Mouse (Mus musculus) CH12.LX (cell line): Measurements from ENCODE around the gene Slc25a4. TPM values are rescaled to one million over a fixed set of nuclear protein-coding genes. Genes with fewer than 3 reads are reported as not detected.

Source experiments
- DNase-seq: peaks from one replicate; pipeline ENCODE4 v3.0.0-alpha.2; 2013; ENCODE audit errors: extremely low read depth
- H3K27ac ChIP-seq: 2 replicates; pipeline ENCODE4 v1.5.1; 2012; ENCODE audit warnings: low read depth, mild to moderate bottlenecking, control low read depth, moderate library complexity; ENCODE audit not compliant: insufficient read depth
- H3K27me3 ChIP-seq: replicated peaks from 2 replicates; pipeline ENCODE3; 2012; ENCODE audit warnings: inconsistent platforms
- H3K36me3 ChIP-seq, 2 experiments: replicated peaks in 1 of 2; 2 replicates each; pipeline versions ENCODE3 to v1.6.1; 2012; ENCODE audit warnings: inconsistent platforms in 1 of 2, low read length in 1 of 2, mild to moderate bottlenecking in 1 of 2, mixed read lengths in 1 of 2, moderate library complexity in 1 of 2; ENCODE audit not compliant: control insufficient read depth in 1 of 2, insufficient read depth in 1 of 2
- H3K4me1 ChIP-seq, 2 experiments: 2 replicates each; pipeline ENCODE4 v1.6.1; 2012; ENCODE audit warnings: inconsistent platforms in 1 of 2, moderate library complexity in 1 of 2; ENCODE audit not compliant: insufficient read depth in 2 of 2, control insufficient read depth in 1 of 2
- H3K4me2 ChIP-seq: 2 replicates; pipeline ENCODE4 v1.6.1; 2012; ENCODE audit warnings: low read depth, mild to moderate bottlenecking, control low read depth; ENCODE audit not compliant: poor library complexity, insufficient read depth, severe bottlenecking
- H3K4me3 ChIP-seq, 3 experiments: fragments of 150-350 bp in 1 of 3; sonication (generic) in 1 of 3; replicated peaks in 1 of 3; 2 replicates each; pipeline versions ENCODE3 to v1.5.1; 2011 to 2012; ENCODE audit warnings: low read depth in 2 of 3, low read length in 2 of 3, mild to moderate bottlenecking in 2 of 3, moderate library complexity in 2 of 3, control low read depth in 1 of 3, improper control_type of control experiment in 1 of 3, inconsistent platforms in 1 of 3, mixed read lengths in 1 of 3; ENCODE audit not compliant: poor library complexity in 1 of 3
- H3K79me2 ChIP-seq: replicated peaks from 2 replicates; pipeline ENCODE4 v1.6.1; 2012; ENCODE audit warnings: mild to moderate bottlenecking, moderate library complexity; ENCODE audit not compliant: control insufficient read depth, poor library complexity, insufficient read depth, severe bottlenecking; ENCODE audit errors: extremely low read depth
- H3K9ac ChIP-seq: 2 replicates; pipeline ENCODE4 v1.6.1; 2012; ENCODE audit warnings: low read depth, mild to moderate bottlenecking, control low read depth, moderate library complexity; ENCODE audit not compliant: insufficient read depth
- H3K9me3 ChIP-seq: replicated peaks from 2 replicates; pipeline ENCODE3; 2012; ENCODE audit warnings: low read length, inconsistent platforms, mixed read lengths
- CTCF ChIP-seq, 2 experiments: IDR thresholded peaks in 1 of 2; conservative IDR thresholded peaks in 1 of 2; 2 replicates each; pipeline ENCODE4 v1.5.1; 2011 to 2012; ENCODE audit warnings: low read depth in 2 of 2, low read length in 2 of 2, improper control_type of control experiment in 1 of 2, inconsistent platforms in 1 of 2, mild to moderate bottlenecking in 1 of 2, moderate library complexity in 1 of 2
- ELF1 ChIP-seq: IDR thresholded peaks from 2 replicates; pipeline ENCODE4 v1.6.1; 2014; ENCODE audit warnings: low read depth, mild to moderate bottlenecking, inconsistent platforms, low read length, improper control_type of control experiment
- EP300 ChIP-seq: IDR thresholded peaks from 2 replicates; pipeline ENCODE4 v1.6.1; 2011; ENCODE audit warnings: low read length, improper control_type of control experiment
- ETS1 ChIP-seq: conservative IDR thresholded peaks from 2 replicates; pipeline ENCODE4 v1.6.1; 2012; ENCODE audit warnings: low read depth, mild to moderate bottlenecking, inconsistent platforms, low read length, improper control_type of control experiment, moderate library complexity
- GABPA ChIP-seq: IDR thresholded peaks from 2 replicates; pipeline ENCODE4 v1.6.1; 2012; ENCODE audit warnings: low read depth, low read length, improper control_type of control experiment, inconsistent platforms; ENCODE audit not compliant: insufficient replicate concordance
- KAT2A ChIP-seq: IDR thresholded peaks from 2 replicates; pipeline ENCODE4 v1.6.1; 2012; ENCODE audit warnings: low read length, improper control_type of control experiment, inconsistent platforms; ENCODE audit not compliant: insufficient replicate concordance
- MAFK ChIP-seq: IDR thresholded peaks from 2 replicates; pipeline ENCODE4 v1.6.1; 2011; ENCODE audit warnings: low read length, improper control_type of control experiment; ENCODE audit not compliant: insufficient replicate concordance
- MEF2A ChIP-seq: IDR thresholded peaks from 2 replicates; pipeline ENCODE4 v1.6.1; 2014; ENCODE audit warnings: low read depth, mild to moderate bottlenecking, inconsistent platforms, low read length, improper control_type of control experiment, borderline replicate concordance
- MXI1 ChIP-seq: IDR thresholded peaks from 2 replicates; pipeline ENCODE4 v1.6.1; 2011; ENCODE audit warnings: mild to moderate bottlenecking, low read depth, low read length, improper control_type of control experiment
- MYC ChIP-seq: IDR thresholded peaks from 2 replicates; pipeline ENCODE4 v1.6.1; 2011; ENCODE audit warnings: low read depth, mild to moderate bottlenecking, improper control_type of control experiment, low read length
- PAX5 ChIP-seq: IDR thresholded peaks from 2 replicates; pipeline ENCODE4 v1.6.1; 2012; ENCODE audit warnings: low read length, inconsistent platforms, mixed read lengths
- POLR2A ChIP-seq: IDR thresholded peaks from 2 replicates; pipeline ENCODE4 v1.6.1; 2011; ENCODE audit warnings: low read depth, mild to moderate bottlenecking, improper control_type of control experiment, low read length
- POLR2AphosphoS2 ChIP-seq: IDR thresholded peaks from 2 replicates; pipeline ENCODE4 v1.6.1; 2011; ENCODE audit warnings: low read depth, low read length, improper control_type of control experiment
- RAD21 ChIP-seq: IDR thresholded peaks from 2 replicates; pipeline ENCODE4 v1.6.1; 2011; ENCODE audit warnings: low read depth, mild to moderate bottlenecking, low read length, improper control_type of control experiment, moderate library complexity
- SMC3 ChIP-seq: IDR thresholded peaks from 2 replicates; pipeline ENCODE4 v1.6.1; 2011; ENCODE audit warnings: low read depth, low read length, improper control_type of control experiment
- TBP ChIP-seq: conservative IDR thresholded peaks from 2 replicates; pipeline ENCODE4 v1.6.1; 2011; ENCODE audit warnings: low read depth, low read length, improper control_type of control experiment
- TCF12 ChIP-seq: IDR thresholded peaks from 2 replicates; pipeline ENCODE4 v1.6.1; 2014; ENCODE audit warnings: low read depth, mild to moderate bottlenecking, inconsistent platforms, low read length, improper control_type of control experiment
- UBTF ChIP-seq: IDR thresholded peaks from 2 replicates; pipeline ENCODE4 v1.6.1; 2012; ENCODE audit warnings: low read depth, mild to moderate bottlenecking, inconsistent platforms, low read length, improper control_type of control experiment, moderate library complexity
- USF1 ChIP-seq: IDR thresholded peaks from 2 replicates; pipeline ENCODE4 v1.6.1; 2014; ENCODE audit warnings: low read depth, mild to moderate bottlenecking, inconsistent platforms, low read length, improper control_type of control experiment
- ZC3H11A ChIP-seq: IDR thresholded peaks from 2 replicates; pipeline ENCODE4 v1.6.1; 2012; ENCODE audit warnings: low read depth, mild to moderate bottlenecking, inconsistent platforms, low read length, improper control_type of control experiment
- ZKSCAN1 ChIP-seq: IDR thresholded peaks from 2 replicates; pipeline ENCODE4 v1.6.1; 2012; ENCODE audit warnings: low read depth, inconsistent platforms, low read length, improper control_type of control experiment, borderline replicate concordance
- dilution Hi-C: fragments of 300-500 bp; cut with MboI; formaldehyde crosslinking; loops from 2 replicates; pipeline ENCODE4 v1.14.3; 2020; ENCODE audit warnings: low sequenced_read_pairs; ENCODE audit not compliant: extremely low pct_unique_long_range_greater_than_20kb, extremely low pct_ligation_motif_present
- in situ Hi-C: fragments of 300-500 bp; cut with MboI; formaldehyde crosslinking; loops from 3 replicates; pipeline ENCODE4 v1.14.3; 2019; ENCODE audit warnings: low sequenced_read_pairs, low pct_ligation_motif_present, low pct_unique_long_range_greater_than_20kb, mixed read lengths
- polyA plus RNA-seq: library from polyadenylated mRNA; unstranded; fragments of >175 nt; gene quantifications from 2 replicates; pipeline ENCODE4 v1.2.1, GENCODE M21; 2012; ENCODE audit warnings: low read depth; ENCODE audit not compliant: insufficient read length
- total RNA-seq, 2 experiments: library from RNA; depleted of rRNA; stranded (reverse); fragments of 300-350 nt in 1 of 2; fragments of >200 nt in 1 of 2; gene quantifications; 2 replicates each; pipeline ENCODE4 v1.2.3; 2012 to 2014

Slc25a4 gene
- total and polyA plus RNA-seq, 3 experiments = 365 to 476 (median 403) TPM

DNA sequence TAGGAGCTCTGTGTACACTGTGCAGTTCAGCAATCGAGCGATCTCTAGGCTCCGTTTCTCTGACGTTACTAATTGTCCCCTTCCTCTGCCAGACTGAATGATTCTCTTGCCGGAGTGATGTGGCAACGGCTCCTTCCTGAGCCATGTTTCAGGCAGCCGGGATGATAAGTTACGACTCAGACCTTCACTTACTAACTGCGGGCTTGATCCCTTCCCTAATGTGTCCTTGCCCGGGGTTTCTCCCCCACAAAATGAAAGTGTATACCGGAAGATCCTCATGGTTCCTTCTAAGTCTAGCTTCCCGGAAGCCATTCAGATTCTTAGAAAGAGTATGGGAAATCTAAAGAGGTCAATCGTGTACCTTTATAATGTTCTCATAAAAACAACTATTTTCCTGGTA, 41.4 kb upstream of the Slc25a4 start:
- in situ Hi-C loops (no loop called here), dilution Hi-C loops (no loop called here)
- no peak for DNase-seq
- Histone ChIP-seq H3K4me1 (no peaks in the 10 kb centered on the region), H3K4me3 (no peak overlapping the region), H3K79me2 (no peaks in the 10 kb centered on the region), H3K9me3 (no peaks in the 10 kb centered on the region), H3K36me3 (no peaks in the 10 kb centered on the region), H3K9ac (no peak overlapping the region), H3K27ac (no peak overlapping the region), H3K4me2 (no peak overlapping the region), H3K27me3 (no peaks in the 10 kb centered on the region)
- TF ChIP-seq ZC3H11A (no peak), CTCF (conservative IDR thresholded peaks at IDR 0.05 in 1 of 2, IDR thresholded peaks at IDR 0.05 in 1 of 2; ENCODE audit: low read depth in 2 of 2, low read length in 2 of 2) (no peak), EP300 (no peak), RAD21 (no peak), TBP (no peak), KAT2A (no peak), TCF12 (no peak), POLR2A (no peak), ELF1 (no peak), POLR2AphosphoS2 (no peak), MEF2A (no peak), USF1 (no peak)

GRCm38 (mm10) chr8:46251561-46251960, 40.5 kb upstream of the Slc25a4 start:
- Histone ChIP-seq H3K4me1 (no peaks in the 10 kb centered on the region), H3K4me3 (no peak overlapping the region), H3K4me2 (no peak overlapping the region), H3K27ac (no peak overlapping the region), H3K36me3 (no peaks in the 10 kb centered on the region), H3K27me3 (no peaks in the 10 kb centered on the region), H3K79me2 (no peaks in the 10 kb centered on the region), H3K9ac (no peak overlapping the region), H3K9me3 (no peaks in the 10 kb centered on the region)
- TF ChIP-seq POLR2AphosphoS2 (no peak), MXI1 (no peak), MYC (no peak), MAFK (no peak), PAX5 (no peak), GABPA (no peak), SMC3 (no peak), UBTF (no peak), ZKSCAN1 (no peak), ETS1 (no peak)
- in situ Hi-C loops = no loop called here
- DNase-seq = no peak
- dilution Hi-C loops = no loop called here
